Mouse (Mus musculus) hematopoietic multipotent progenitor cell, adult 10-12 weeks (in vitro differentiated cells): ENCODE results near the gene Noxred1. TPM values are rescaled to one million over a fixed set of nuclear protein-coding genes. Genes with fewer than 3 reads are reported as not detected.

Experiments
- polyA plus RNA-seq: library from polyadenylated mRNA; stranded (reverse); fragments of >175 nt; gene quantifications from 2 replicates; pipeline ENCODE4 v1.2.3, GENCODE M21; 2012; ENCODE audit warnings: low replicate concordance

Noxred1 gene
- 0.21 and 0.91 TPM in 2 replicates for polyA plus RNA-seq

GRCm38 (mm10) chr12:87238632-87239031, at the start of gene Noxred1:
Gene Noxred1, minus strand, starts transcription at chr12:87238732.

GRCm38 (mm10) chr12:87266108-87266826, 27.7 kb upstream of the Noxred1 start, which contains the start of the genes Vipas39 and Ahsa1:
Gene Vipas39, minus strand, starts transcription at chr12:87266256.
Gene Ahsa1, plus strand, starts transcription at chr12:87266479.

GRCm38 (mm10) chr12:87199973-87200586, 38.5 kb downstream of the Noxred1 start, which contains the start of gene Tmed8:
Gene Tmed8, minus strand, starts transcription at chr12:87200454.

GRCm38 (mm10) chr12:87199206-87199972, 39.1 kb downstream of the Noxred1 start, which contains the start of gene Samd15:
Gene Samd15, plus strand, starts transcription at chr12:87199723.

Other genes starting within 250 kb of the Noxred1 start
- not detected in 2 replicates for gene Zdhhc22, start 248.3 kb downstream of the Noxred1 start, polyA plus RNA-seq
- 0.03 and 0.06 TPM in 2 replicates for gene Tmem63c, start 217.4 kb downstream of the Noxred1 start, polyA plus RNA-seq
- gene Ngb, start 136.2 kb downstream of the Noxred1 start, polyA plus RNA-seq: 0.11 and 0.14 TPM in 2 replicates
- gene Gstz1, start 91.6 kb downstream of the Noxred1 start, polyA plus RNA-seq: 1.5 and 3.1 TPM in 2 replicates
- 2.8 and 3.5 TPM in 2 replicates for gene Pomt2, start 90.8 kb downstream of the Noxred1 start, polyA plus RNA-seq
- 0.34 and 0.55 TPM in 2 replicates for gene Samd15, start 39.0 kb downstream of the Noxred1 start, polyA plus RNA-seq
- 5.2 and 5.5 TPM in 2 replicates for gene Tmed8, start 38.3 kb downstream of the Noxred1 start, polyA plus RNA-seq
- 1.9 and 2.3 TPM in 2 replicates for gene Vipas39, start 27.5 kb upstream of the Noxred1 start, polyA plus RNA-seq
- 58.4 and 60.1 TPM in 2 replicates for gene Ahsa1, start 27.7 kb upstream of the Noxred1 start, polyA plus RNA-seq
- not detected in 2 replicates for gene Ism2, start 61.0 kb upstream of the Noxred1 start, polyA plus RNA-seq
- 41.0 and 54.3 TPM in 2 replicates for gene Sptlc2, start 149.6 kb upstream of the Noxred1 start, polyA plus RNA-seq
- gene Slirp, start 205.2 kb upstream of the Noxred1 start, polyA plus RNA-seq: 0.04 and 2.9 TPM in 2 replicates
- gene Alkbh1, start 205.3 kb upstream of the Noxred1 start, polyA plus RNA-seq: 26.5 and 27.7 TPM in 2 replicates
- 5.6 and 24.6 TPM in 2 replicates for gene Snw1, start 233.5 kb upstream of the Noxred1 start, polyA plus RNA-seq